Mouse (Mus musculus) midbrain, postnatal 0 days (tissue): ENCODE data around the gene 1700030K09Rik. TPM values are rescaled to one million over a fixed set of nuclear protein-coding genes. Genes with fewer than 3 reads are reported as not detected.
A peak's percentile ranks its signal among the peaks of the same experiment; 100 is the strongest.

ENCODE experiments used
- ATAC-seq: fragments of 200-750 bp; cut with Nextera tagmentation; 2 replicates; pipeline ENCODE4 v1.8.0; 2017; ENCODE audit warnings: moderate number of reproducible peaks, mild to moderate bottlenecking, moderate TSS enrichment, moderate library complexity; ENCODE audit not compliant: low FRiP score
- DNase-seq: peaks from one replicate; pipeline ENCODE4 v3.0.0-alpha.2; 2015; ENCODE audit warnings: low spot score
- H3K27ac ChIP-seq: fragments of 300-500 bp; sonication (generic); 2 replicates; pipeline ENCODE4 v1.5.1; 2014; ENCODE audit warnings: low read depth, mild to moderate bottlenecking, low read length, mixed read lengths
- H3K27me3 ChIP-seq: fragments of 300-500 bp; sonication (generic); 2 replicates; pipeline ENCODE4 v1.6.1; 2014; ENCODE audit warnings: low read length, control low read depth, mixed read lengths; ENCODE audit not compliant: insufficient read depth
- H3K36me3 ChIP-seq: fragments of 300-500 bp; sonication (generic); 2 replicates; pipeline ENCODE4 v1.6.1; 2014; ENCODE audit warnings: low read length, control low read depth, mixed read lengths; ENCODE audit not compliant: insufficient read depth
- H3K4me1 ChIP-seq: fragments of 300-500 bp; sonication (generic); 2 replicates; pipeline ENCODE4 v1.6.1; 2014; ENCODE audit warnings: mild to moderate bottlenecking, control low read depth, antibody characterized with exemption, low read length, mixed read lengths; ENCODE audit not compliant: insufficient read depth
- H3K4me2 ChIP-seq: fragments of 300-500 bp; sonication (generic); 2 replicates; pipeline ENCODE4 v1.6.1; 2014; ENCODE audit warnings: low read depth, mild to moderate bottlenecking, low read length, mixed read lengths; ENCODE audit not compliant: poor library complexity, severe bottlenecking
- H3K4me3 ChIP-seq: fragments of 300-500 bp; sonication (generic); 2 replicates; pipeline ENCODE4 v1.5.1; 2014; ENCODE audit warnings: low read depth, mild to moderate bottlenecking, low read length, moderate library complexity
- H3K9ac ChIP-seq: fragments of 300-500 bp; sonication (generic); replicated peaks from 2 replicates; pipeline ENCODE4 v1.6.1; 2014; ENCODE audit warnings: mild to moderate bottlenecking, low read length, moderate library complexity, mixed read lengths; ENCODE audit not compliant: poor library complexity, severe bottlenecking
- H3K9me3 ChIP-seq: fragments of 300-500 bp; sonication (generic); 2 replicates; pipeline ENCODE4 v1.6.1; 2016; ENCODE audit warnings: low read length, control low read depth
- CTCF ChIP-seq: IDR thresholded peaks from 2 replicates; pipeline ENCODE4 v1.5.1; 2016; ENCODE audit warnings: antibody characterized with exemption, mild to moderate bottlenecking
- WGBS: fragments of 180-500 bp; shearing (Covaris S2); extraction: QIAGEN DNeasy Blood & Tissue Kit; methylation state at CpG from one replicate; pipeline ENCODE4 v1.1.7; 2014; 5-methylcytosine and 5-hydroxymethylcytosine counted together
- polyA plus RNA-seq: library from polyadenylated mRNA; unstranded; fragments of >200 nt; fragmentation: Nextera tagmentation; extraction: Ambion mirVana; gene quantifications from 2 replicates; pipeline ENCODE4 v1.2.1, GENCODE M21; 2015
- total RNA-seq: library from RNA; depleted of rRNA; stranded (reverse); fragments of >200 nt; gene quantifications from 2 replicates; pipeline ENCODE4 v1.2.3, GENCODE M21; 2014

The 1700030K09Rik gene
- total and polyA plus RNA-seq, 2 experiments from 2014 or later, result 8.7 to 14.7 TPM

DNA sequence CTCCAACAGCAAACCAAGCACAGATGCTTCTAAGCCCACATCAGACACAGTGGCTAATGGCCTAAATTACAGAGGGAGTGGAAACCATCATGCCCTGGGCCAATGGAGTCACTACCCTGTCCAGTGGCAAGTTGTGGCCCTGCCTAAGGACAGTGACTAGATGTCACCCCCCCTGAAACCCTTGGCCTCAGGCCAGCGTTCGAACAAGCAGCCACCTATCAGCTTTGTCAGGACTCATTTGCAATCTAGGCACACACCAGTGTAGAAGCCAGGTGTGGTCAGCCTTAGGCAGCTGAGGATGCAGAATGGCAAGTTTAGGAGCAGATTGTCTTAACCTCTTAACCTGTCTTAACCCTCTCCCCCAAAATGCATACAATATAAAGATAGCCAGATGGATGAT lies 28.4 kb upstream of the 1700030K09Rik start:
- H3K4me3 ChIP-seq, result no peak overlapping the region
- H3K27me3 ChIP-seq, result no peaks in the 10 kb centered on the region
- no peak for TF ChIP-seq CTCF
- DNase-seq (no peak), ATAC-seq (no peak)
- peaks cover 9% of the 10 kb centered on the region; the same call in 1 of the 2 replicates for H3K36me3 ChIP-seq
- no peak overlapping the region for H3K4me2 ChIP-seq
- H3K27ac ChIP-seq, result no peak overlapping the region
- no peaks in the 10 kb centered on the region for H3K9me3 ChIP-seq
- 79% methylated on average over 2 of the region's 2 CpGs for WGBS
- H3K9ac ChIP-seq, result no peak overlapping the region
- peaks cover 14% of the 10 kb centered on the region for H3K4me1 ChIP-seq

DNA sequence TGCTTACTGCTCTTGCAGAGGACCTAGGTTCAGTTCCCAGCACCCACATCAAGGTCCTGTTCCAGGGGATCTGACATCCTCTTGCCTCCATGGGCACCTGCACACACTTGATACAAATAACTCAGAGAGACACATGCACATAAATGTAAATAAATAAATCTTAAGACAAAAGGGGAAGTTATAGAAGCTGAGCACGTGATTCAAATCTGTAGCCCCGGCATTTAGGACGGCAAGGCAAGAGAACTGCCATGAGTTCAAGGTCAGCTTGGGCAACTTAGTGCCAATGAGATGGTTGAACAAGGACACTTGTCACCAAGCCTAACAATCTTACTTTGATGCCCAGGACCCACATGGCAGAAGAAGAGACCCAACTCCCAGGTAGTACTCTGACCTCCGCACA lies 25.6 kb upstream of the 1700030K09Rik start:
- ATAC-seq (no peak), DNase-seq (no peak)
- no peak overlapping the region for H3K27ac ChIP-seq
- H3K36me3 ChIP-seq, result peaks cover 9% of the 10 kb centered on the region; the same call in 1 of the 2 replicates
- H3K4me2 ChIP-seq, result no peak overlapping the region
- no peak overlapping the region for H3K9ac ChIP-seq
- no peaks in the 10 kb centered on the region for H3K27me3 ChIP-seq
- no peak for TF ChIP-seq CTCF
- peaks cover 15% of the 10 kb centered on the region for H3K4me1 ChIP-seq
- H3K4me3 ChIP-seq, result no peak overlapping the region
- WGBS, result 94% methylated on average over 4 of the region's 4 CpGs
- H3K9me3 ChIP-seq, result no peaks in the 10 kb centered on the region

DNA sequence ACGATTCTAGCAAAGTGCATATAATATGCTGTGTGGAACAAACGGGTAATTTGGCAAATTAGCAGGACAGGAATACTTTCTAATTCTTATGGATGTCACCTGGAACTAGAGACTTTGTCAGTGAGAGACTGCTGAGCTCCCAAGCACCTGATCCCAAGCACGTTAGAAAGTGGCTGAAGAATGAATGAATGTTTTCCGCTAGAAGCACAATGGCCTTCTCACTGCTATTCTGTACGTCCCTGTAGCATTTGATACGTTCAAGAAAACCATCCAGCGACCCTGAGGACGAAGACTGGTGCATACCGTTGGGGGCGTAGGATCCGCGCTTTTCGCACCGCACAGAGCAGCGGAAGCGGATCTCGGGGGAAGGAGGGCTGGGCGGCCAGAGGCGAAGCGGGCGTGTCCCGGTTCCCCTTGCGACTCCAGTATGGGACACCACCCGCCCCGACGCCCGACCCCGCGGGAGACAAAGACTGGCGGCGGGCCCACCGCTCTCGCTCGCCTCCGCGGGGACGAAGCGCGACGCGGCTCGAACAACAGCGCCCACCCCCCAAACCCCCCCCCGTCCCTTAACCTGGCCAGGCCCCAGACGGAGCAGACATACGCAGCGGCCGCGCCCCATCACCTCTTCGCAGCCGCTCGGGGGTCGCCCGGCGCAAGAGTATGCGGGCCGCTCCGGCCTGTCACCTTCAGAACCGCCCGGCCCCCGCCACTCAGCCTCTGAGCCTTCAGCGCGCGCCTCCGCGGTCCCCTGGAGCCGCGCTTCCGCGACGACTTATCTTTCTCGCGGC lies 22.9 kb upstream of the 1700030K09Rik start:
- WGBS, result 1% methylated on average over 59 of the region's 73 CpGs
- Histone ChIP-seq H3K27me3 (no peaks in the 10 kb centered on the region), H3K4me3 (peak overlapping the region; percentile 82), H3K27ac (peak overlapping the region; percentile 89), H3K36me3 (peaks cover 6% of the 10 kb centered on the region; the same call in 1 of the 2 replicates), H3K4me1 (peaks cover 12% of the 10 kb centered on the region), H3K4me2 (peak overlapping the region; percentile 71), H3K9me3 (no peaks in the 10 kb centered on the region), H3K9ac (peak overlapping the region; percentile 91)
- DNase-seq (peak; percentile 30), ATAC-seq (peak; percentile 76)
- peak; percentile 29; the same call in 1 of the 2 replicates for TF ChIP-seq CTCF

DNA sequence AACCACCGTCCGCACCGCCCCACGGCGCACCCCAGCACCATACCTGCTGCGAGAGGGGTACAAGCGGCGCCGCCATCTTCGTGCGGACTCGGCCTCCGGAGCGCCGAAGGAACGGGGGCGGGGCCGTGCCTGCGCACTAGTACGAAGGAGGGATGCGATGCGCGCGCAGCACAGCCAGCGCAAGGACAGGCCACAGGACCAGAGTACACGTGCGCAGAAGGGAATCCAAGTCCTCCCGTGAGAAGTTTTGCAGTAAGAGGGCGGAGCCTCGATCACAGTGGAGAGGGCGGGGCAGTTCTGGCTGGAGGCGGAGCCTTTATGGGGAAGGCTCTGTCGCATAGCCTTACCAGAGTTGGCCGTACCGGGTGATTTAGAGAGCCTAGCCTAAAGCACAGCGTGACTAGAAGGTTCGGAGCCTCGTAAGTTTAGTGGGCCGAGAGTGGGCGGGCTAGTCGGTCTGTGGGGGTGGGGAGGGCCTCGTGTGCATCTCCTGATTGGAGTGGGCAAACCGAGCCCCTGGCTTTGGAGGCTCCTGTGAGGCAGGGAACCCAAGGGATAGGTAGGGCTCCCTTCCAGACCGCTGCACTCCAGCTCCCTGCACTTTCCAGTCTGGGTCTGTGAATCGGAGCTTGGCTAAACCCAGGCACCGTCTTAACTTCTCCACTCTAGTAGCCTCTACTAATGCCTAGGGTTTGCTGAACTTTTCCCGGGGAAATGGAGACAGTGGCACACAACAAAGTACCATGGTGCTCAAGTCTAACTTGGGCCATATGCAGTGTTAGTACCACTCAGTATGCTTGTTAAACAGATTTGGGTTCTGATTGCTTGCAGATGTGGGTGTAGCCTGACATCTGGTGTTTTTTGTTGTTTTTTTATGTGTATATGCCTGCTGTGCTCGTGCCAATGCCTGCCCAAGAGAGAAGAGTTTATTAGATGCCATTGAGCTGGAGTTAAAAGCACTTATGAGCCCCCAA lies 22.0 kb upstream of the 1700030K09Rik start, which contains the start of gene Eps15l1:
TSS of gene Eps15l1 (minus strand) at position 99 of the 974 bp plus-strand sequence.
- H3K4me3 ChIP-seq, result peak within 1 kb of the TSS; percentile 82
- TF ChIP-seq CTCF, result no peak
- under 1% methylated on average over 48 of the region's 48 CpGs for WGBS
- ATAC-seq (peak; percentile 97), DNase-seq (peak; percentile 99)
- H3K4me2 ChIP-seq, result peak within 1 kb of the TSS; percentile 71
- H3K36me3 ChIP-seq, result peaks cover 3% of the 10 kb centered on the region; the same call in 1 of the 2 replicates
- peak within 1 kb of the TSS; percentile 91 for H3K9ac ChIP-seq
- no peaks in the 10 kb centered on the region for H3K9me3 ChIP-seq
- peak within 1 kb of the TSS; percentile 89 for H3K27ac ChIP-seq
- H3K4me1 ChIP-seq, result peaks cover 12% of the 10 kb centered on the region
- no peaks in the 10 kb centered on the region for H3K27me3 ChIP-seq

DNA sequence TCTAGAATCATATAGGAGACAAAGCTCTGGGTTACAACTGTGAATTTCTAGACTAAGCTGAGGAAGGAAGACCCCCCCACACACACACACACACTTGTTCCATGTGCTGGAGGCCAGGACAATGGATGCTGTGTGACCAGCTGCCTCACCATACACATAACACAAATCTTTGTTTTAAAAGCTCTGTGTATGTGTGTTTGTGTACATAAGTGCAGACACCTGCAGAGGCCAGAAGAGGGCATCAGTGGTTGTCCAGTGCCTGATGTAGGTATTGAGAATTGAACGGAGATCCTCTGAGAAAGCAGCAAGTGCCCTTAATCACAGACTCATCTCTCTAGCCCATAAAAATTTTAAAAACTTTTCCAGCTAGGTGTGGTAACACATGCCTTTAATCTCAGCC lies 20.8 kb upstream of the 1700030K09Rik start:
- Histone ChIP-seq H3K9ac (no peak overlapping the region), H3K27ac (no peak overlapping the region), H3K36me3 (peaks cover 3% of the 10 kb centered on the region; the same call in 1 of the 2 replicates), H3K27me3 (no peaks in the 10 kb centered on the region), H3K4me2 (no peak overlapping the region), H3K9me3 (no peaks in the 10 kb centered on the region), H3K4me3 (no peak overlapping the region), H3K4me1 (peaks cover 9% of the 10 kb centered on the region; the same call in 1 of the 2 replicates)
- 53% methylated on average over 1 of the region's 1 CpGs for WGBS
- DNase-seq (no peak), ATAC-seq (no peak)
- peak; percentile 58 for TF ChIP-seq CTCF
